Mouse (Mus musculus) megakaryocyte progenitor cell, adult 5-6 weeks (primary cell): ENCODE data around the gene Adgrb2. TPM values are rescaled to one million over a fixed set of nuclear protein-coding genes. Genes with fewer than 3 reads are reported as not detected.

Experiments
- ATAC-seq: replicated peaks from 2 replicates; pipeline ENCODE4 v1.8.0; 2016; ENCODE audit warnings: mild to moderate bottlenecking, moderate TSS enrichment, inconsistent platforms; ENCODE audit not compliant: poor library complexity
- total RNA-seq, 2 experiments: library from RNA; stranded (forward) in 1 of 2; stranded (reverse) in 1 of 2; fragments of 157-497, 149-512 nt in 1 of 2; fragments of 200-1000 nt in 1 of 2; gene quantifications; 2 replicates each; pipeline versions ENCODE4 v1.2.3 to v1.2.4; 2015 to 2017

The Adgrb2 gene
- total RNA-seq, 2 experiments from 2014 or later: not detected

- ATAC-seq: no peak
Measured at GRCm38 (mm10) chr4:130023511-130024231, 39.0 kb downstream of the Adgrb2 start.

GRCm38 (mm10) chr4:130025544-130025943, 40.9 kb downstream of the Adgrb2 start:
- 0 out of 2 replicates have a peak, but pooled peaks have one; percentile 17 for ATAC-seq

GRCm38 (mm10) chr4:130031146-130031545, 46.5 kb downstream of the Adgrb2 start:
- ATAC-seq: no peak

GRCm38 (mm10) chr4:130033496-130033895, 48.8 kb downstream of the Adgrb2 start:
- no peak for ATAC-seq

- peak; percentile 69 for ATAC-seq
Measured at GRCm38 (mm10) chr4:130036112-130036511, 51.4 kb downstream of the Adgrb2 start.

DNA sequence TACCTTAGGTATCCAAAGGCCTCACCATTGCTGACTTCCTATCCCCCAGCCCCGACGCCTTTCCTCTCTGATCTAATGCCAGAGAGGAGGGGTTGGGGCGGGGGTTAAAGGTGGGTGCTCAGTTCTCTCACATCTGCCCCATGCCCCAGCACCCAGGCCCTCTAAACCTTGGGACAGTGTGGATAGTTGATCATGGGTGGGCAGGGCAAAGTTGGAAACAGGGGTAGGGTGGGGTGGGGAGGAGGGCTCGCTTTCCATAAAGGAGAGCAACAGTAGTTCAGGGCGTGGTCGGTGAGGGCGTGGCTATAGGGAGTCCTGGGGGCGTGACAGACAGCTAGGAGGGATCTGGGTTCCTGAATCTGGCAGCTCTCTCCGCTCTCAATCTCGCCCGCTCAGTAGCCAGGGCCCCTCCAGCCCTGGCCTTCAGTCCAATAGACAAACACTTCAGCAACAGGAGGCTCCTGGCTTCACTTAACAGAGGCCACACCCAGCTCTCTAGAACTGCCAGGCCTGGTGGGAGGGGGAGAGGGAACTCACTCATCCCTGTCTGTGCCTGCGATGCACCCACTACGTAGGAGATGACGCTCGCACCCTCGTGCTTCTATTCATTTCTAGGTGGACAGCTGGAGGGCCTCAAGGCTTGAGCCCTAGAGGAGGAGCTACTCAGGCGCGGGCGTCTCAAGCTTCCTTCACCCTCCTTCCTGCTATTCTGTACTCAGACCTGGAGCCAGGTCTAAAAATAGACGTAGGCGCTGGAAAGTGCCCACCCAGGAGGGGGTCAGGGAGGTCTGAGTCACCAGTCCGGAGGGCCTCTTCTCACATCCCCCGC, 52.1 kb downstream of the Adgrb2 start:
- ATAC-seq: peak; percentile 37; the same call in 1 of the 2 replicates

GRCm38 (mm10) chr4:130039351-130039750, 54.7 kb downstream of the Adgrb2 start:
- ATAC-seq: no peak

- ATAC-seq: no peak
Measured at GRCm38 (mm10) chr4:130041076-130041475, 56.4 kb downstream of the Adgrb2 start.

DNA sequence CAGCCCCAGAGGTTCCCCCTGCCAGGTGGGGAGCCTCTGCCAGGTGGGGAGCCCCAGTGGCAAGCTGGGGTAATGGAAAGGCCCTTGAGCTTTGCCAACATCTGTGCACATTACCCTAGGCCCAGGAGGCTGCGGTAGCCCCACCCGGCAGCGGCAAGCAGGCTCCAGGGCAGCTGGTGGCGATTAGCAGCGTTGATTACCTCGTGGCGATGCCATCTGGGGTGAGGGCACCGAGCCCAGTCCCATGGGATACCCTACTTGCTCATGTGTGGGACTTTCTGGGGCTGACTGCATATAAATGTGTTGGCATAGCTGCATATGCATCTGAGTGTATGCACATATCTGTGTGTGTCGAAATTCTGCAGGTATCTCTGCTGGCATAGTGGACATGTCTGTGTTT, 59.5 kb downstream of the Adgrb2 start:
- ATAC-seq: no peak

GRCm38 (mm10) chr4:130045609-130046008, 60.9 kb downstream of the Adgrb2 start:
- ATAC-seq: peak; percentile 89

DNA sequence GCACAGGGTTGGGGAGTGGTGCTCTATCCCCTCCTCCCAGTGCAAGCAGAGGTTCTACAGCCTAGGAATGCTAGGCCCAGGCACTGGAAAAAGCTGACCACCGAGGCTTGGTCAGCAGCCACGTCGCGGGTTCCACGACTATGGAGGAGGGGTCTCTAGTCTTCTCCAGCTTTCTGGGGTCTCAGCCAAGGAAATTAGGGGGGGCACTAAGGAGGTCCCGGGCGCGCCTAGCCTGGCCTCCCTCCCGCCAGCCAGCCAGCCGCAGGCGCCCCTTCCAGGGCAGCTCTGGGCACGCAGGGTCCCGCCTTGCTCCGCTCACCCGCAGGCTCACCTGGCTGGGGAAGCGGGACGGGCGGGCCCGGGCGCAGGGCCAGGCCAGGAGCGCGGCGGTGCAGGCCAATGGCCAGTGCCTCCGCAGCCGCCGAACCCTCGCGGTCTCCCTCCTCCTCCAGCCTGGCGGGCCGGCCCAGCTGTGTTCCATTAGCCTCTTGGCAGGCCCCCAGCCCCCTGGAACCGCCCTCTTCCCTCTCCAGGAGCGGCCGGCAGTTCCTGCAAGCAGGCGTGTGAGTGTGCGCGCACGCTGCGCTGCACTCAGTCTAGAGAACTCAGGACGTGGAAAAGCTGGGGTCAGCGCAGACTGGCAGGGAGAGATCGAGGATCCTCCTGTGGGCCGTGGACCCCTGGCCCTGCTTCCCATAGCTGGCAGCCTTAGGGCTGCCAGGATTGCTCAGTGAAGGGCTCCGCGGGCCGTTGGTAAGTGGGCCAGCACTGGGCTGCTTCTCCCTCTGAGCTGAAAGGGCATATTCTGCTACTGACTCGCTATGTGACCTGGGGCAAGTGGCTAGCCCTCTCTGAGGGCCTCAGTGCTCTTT, 62.9 kb downstream of the Adgrb2 start, which contains the start of gene Col16a1:
Col16a1 (plus strand) TSS at position 510 of the 872 bp plus-strand sequence.
- peak; percentile 54 for ATAC-seq

DNA sequence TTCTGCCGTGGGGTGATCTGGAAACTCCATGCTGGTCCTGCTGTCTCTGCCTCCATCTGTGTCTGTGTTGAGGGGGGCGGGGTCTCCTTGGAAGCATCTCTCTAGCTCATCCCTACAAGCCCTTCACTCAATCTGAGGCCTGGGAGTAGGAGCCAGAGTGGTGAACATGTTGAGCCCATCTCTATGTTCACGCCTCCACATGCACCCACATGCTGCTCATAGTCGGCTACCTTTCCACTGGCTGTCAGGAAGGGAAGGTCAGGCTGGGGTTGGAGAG, 63.5 kb downstream of the Adgrb2 start:
- ATAC-seq: no peak

DNA sequence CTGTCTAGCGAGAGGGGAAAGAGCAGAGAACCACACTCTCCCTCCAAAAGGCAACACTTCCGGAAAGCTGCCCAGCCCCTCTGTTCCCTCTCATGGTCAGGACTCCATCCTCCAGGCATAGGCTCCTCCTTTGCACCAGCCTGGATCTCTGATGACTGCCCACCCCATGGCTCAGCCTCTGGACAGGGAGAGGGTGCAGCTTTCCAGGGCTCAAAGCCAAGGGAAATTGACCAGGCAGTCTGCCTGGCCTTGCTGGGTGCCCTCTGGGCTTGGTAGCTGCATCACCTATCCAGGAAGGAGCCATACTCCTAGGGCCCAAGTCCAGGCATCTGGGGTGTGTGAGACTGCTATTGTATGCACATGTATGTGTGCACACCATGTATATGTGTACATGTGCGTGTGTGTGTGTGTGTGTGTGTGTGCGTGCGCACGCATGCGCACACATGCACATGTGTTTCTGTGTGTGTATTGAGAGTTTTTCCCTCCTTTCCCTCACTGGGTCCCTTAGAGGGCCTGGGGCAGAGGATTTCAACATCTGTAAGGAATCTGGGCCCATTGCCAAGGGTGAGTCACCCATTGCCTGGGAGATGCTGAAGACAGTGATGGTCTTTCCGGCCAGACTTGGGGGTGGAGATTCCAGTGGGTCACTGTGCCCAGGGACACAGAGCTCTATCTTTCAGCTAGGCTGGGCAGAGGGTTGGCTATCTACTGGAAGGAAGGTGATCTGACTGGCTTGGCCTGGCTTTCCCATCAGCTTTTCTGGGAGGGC, 65.6 kb downstream of the Adgrb2 start:
- no peak for ATAC-seq

DNA sequence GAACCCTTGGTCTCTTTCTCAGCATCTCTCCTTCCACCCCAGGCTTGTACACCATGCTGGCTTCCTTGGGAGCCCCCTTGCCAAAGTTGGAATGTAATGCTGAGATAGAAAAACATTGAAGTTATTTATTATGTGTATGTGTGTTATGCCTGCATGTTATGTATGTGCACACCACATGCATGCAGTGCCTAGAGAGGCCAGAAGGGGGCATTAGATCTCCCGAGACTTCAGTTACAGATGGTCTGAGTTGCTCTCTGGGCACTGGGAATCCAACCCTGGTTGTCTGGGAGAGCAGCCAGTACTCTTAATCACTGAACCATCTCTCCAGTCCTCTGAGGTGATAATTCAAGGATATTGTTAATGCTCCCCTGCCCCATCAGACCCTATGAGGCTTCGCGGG, 67.6 kb downstream of the Adgrb2 start:
- no peak for ATAC-seq

GRCm38 (mm10) chr4:130053111-130053510, 68.4 kb downstream of the Adgrb2 start:
- ATAC-seq: no peak

GRCm38 (mm10) chr4:130054727-130055126, 70.1 kb downstream of the Adgrb2 start:
- ATAC-seq: no peak

GRCm38 (mm10) chr4:130055160-130056010, 70.7 kb downstream of the Adgrb2 start:
- no peak for ATAC-seq

GRCm38 (mm10) chr4:130056011-130056322, 71.3 kb downstream of the Adgrb2 start:
- no peak for ATAC-seq

- no peak for ATAC-seq
Measured at GRCm38 (mm10) chr4:130056471-130056870, 71.8 kb downstream of the Adgrb2 start.

GRCm38 (mm10) chr4:130060937-130061336, 76.3 kb downstream of the Adgrb2 start:
- ATAC-seq: no peak
